Comparison of ENCODE assay signal across 26 mouse cellular contexts in genomic region chr7:109694576-109695338, GRCm38 (mm10). TPM values are rescaled to one million over a fixed set of nuclear protein-coding genes. Genes with fewer than 3 reads are reported as not detected.
DNase-seq lines count a peak whose midpoint lies in the region; TF ChIP-seq lines count a peak whose summit lies in the region.
"Had no signal": no experiment of that assay in that cellular context is flagged by ENCODE, and none has a peak within 500 bp of the region (broad histone marks: within the 10 kb centered on the region; RNA-seq: fewer than 3 reads in every experiment).

No protein-coding gene starts in this region.

- DNase-seq in heart, adult 11 months: peak; percentile 73
- DNase-seq in heart, adult 9 months (ENCODE audit: low spot score in 2 of 2): no peak
- no peak for DNase-seq in ES-E14 (ENCODE audit: low read depth, low spot score)
- no peak for DNase-seq in cerebellum, adult 18-20 months
- no peak for DNase-seq in layer of hippocampus, adult 18-20 months (ENCODE audit: low spot score in 2 of 2)
- DNase-seq: adrenal gland, adult 8-10 months; adrenal gland, postnatal 25 days; cerebellum, adult 11-12 months; cerebellum, adult 9-10 months; cerebellum, postnatal 14 days; gastrocnemius, postnatal 10 days; gastrocnemius, postnatal 36 days; heart, postnatal 14 days; kidney, adult 18-20 months had no signal

- H3K9me3 ChIP-seq in E14TG2a.4 (ENCODE audit: low read length): no peaks in the 10 kb centered on the region
- H3K9me3 ChIP-seq in ES-E14 (ENCODE audit: control insufficient read depth, insufficient read depth, low read depth, low read length): no peaks in the 10 kb centered on the region
- H3K9me3 ChIP-seq: forebrain, embryonic 10.5 days; forebrain, embryonic 13.5 days; G1E; heart, embryonic 13.5 days; hindbrain, embryonic 13.5 days had no signal

- peaks cover 70% of the 10 kb centered on the region for H3K4me1 ChIP-seq in E14TG2a.4 (replicated peaks; ENCODE audit: low read depth, low read length)
- peaks cover 3 to 5% of the 10 kb centered on the region in 2 experiments; a peak in 2 of 4 replicates for H3K4me1 ChIP-seq in ES-E14 (ENCODE audit: control insufficient read depth in 2 of 2, insufficient read depth in 2 of 2, low read length in 2 of 2, poor library complexity in 1 of 2)
- H3K4me1 ChIP-seq: forebrain, embryonic 13.5 days; hindbrain, embryonic 13.5 days had no signal

- TF ChIP-seq CTCF in E14TG2a.4 (conservative IDR thresholded peaks at IDR 0.05; ENCODE audit: low read length): no peak

- H3K9ac ChIP-seq in ES-E14 (ENCODE audit: insufficient read depth, low read depth, low read length, poor library complexity, severe bottlenecking): no peak overlapping the region
- H3K9ac ChIP-seq: forebrain, embryonic 13.5 days; heart, embryonic 13.5 days; hindbrain, embryonic 13.5 days had no signal

- in situ Hi-C loops in ES-E14 (cut with MboI; ENCODE audit: low sequenced_read_pairs in 2 of 2, unreplicated experiment in 2 of 2): no loop called here

- H3K4me3 ChIP-seq in E14TG2a.4 (replicated peaks; ENCODE audit: low read length) (peak overlapping the region; percentile 74), ES-E14 (ENCODE audit: insufficient read depth in 1 of 2, low read depth in 1 of 2, low read length in 2 of 2, poor library complexity in 1 of 2, severe bottlenecking in 1 of 2) (peak overlapping the region; percentile 22 to 45; a peak in 3 of 4 replicates)
- H3K4me3 ChIP-seq: forebrain, embryonic 10.5 days; forebrain, embryonic 13.5 days; heart, embryonic 13.5 days; hindbrain, embryonic 13.5 days had no signal

- H3K36me3 ChIP-seq in E14TG2a.4 (ENCODE audit: insufficient read depth, low read length) (no peaks in the 10 kb centered on the region), ES-E14 (ENCODE audit: control insufficient read depth, insufficient read depth, low read length, poor library complexity, severe bottlenecking) (no peaks in the 10 kb centered on the region)
- H3K36me3 ChIP-seq: forebrain, embryonic 10.5 days; G1E; heart, embryonic 13.5 days; hindbrain, embryonic 13.5 days had no signal

- H3K27me3 ChIP-seq in E14TG2a.4 (ENCODE audit: insufficient read depth, low read length): no peaks in the 10 kb centered on the region
- H3K27me3 ChIP-seq: forebrain, embryonic 13.5 days; heart, embryonic 13.5 days; hindbrain, embryonic 13.5 days; Patski had no signal

- H3K27ac ChIP-seq in ES-E14 (ENCODE audit: insufficient read depth, low read depth, low read length, poor library complexity, severe bottlenecking): peak overlapping the region; percentile 82
- H3K27ac ChIP-seq: forebrain, embryonic 10.5 days; forebrain, embryonic 13.5 days; heart, embryonic 13.5 days; hindbrain, embryonic 13.5 days; hindbrain, postnatal 0 days had no signal

TF ChIP-seq in ES-E14, 5 proteins besides CTCF, POLR2A, EP300 and RAD21:
- TF ChIP-seq ZC3H11A (IDR thresholded peaks at IDR 0.05; ENCODE audit: borderline replicate concordance, low read depth, low read length) (no peak), CHD2 (IDR thresholded peaks at IDR 0.05; ENCODE audit: low read depth, low read length) (no peak), ZNF384 (IDR thresholded peaks at IDR 0.05; ENCODE audit: low read depth, low read length) (no peak), MAFK (IDR thresholded peaks at IDR 0.05; ENCODE audit: insufficient read depth, low read depth, low read length) (no peak), HCFC1 (IDR thresholded peaks at IDR 0.05; ENCODE audit: borderline replicate concordance, insufficient read depth, low read length) (no peak)

RNA-seq across cellular contexts. Expression of gene St5, which starts 8.6 kb away (rescaled TPM):
- 25.6 and 34.6 TPM in 2 replicates for total RNA-seq in ES-E14 (2012; rRNA removed)
- 10 to 100 TPM; 43.5 to 47.8 TPM for total RNA-seq in layer of hippocampus, adult 18-20 months (2021)

RNA-seq across cellular contexts. Expression of gene Akip1, which starts 8.7 kb away (rescaled TPM):
- total RNA-seq in ES-E14 (2012; rRNA removed): 20.0 and 29.1 TPM in 2 replicates
- total RNA-seq in layer of hippocampus, adult 18-20 months (2021): 1 to 10 TPM; 5.1 to 6.5 TPM

RNA-seq across cellular contexts. Expression of gene BC051019, which starts 28.9 kb away (rescaled TPM):
- 0.48 and 1.3 TPM in 2 replicates for total RNA-seq in ES-E14 (2012; rRNA removed)
- total RNA-seq in layer of hippocampus, adult 18-20 months (2021): under 1 TPM; 0.15 to 0.20 TPM
- total RNA-seq: adrenal gland, postnatal 25 days; G1E; gastrocnemius, adult 18-20 months; gastrocnemius, postnatal 10 days; gastrocnemius, postnatal 36 days; granulocyte monocyte progenitor cell, adult 5-6 weeks; heart, adult 8-10 months; hematopoietic stem cell, adult 5-6 weeks had no signal

RNA-seq across cellular contexts. Expression of gene Ascl3, which starts 36.8 kb away (rescaled TPM):
- total RNA-seq in ES-E14 (2012; rRNA removed): not detected in 2 replicates
- not detected for total RNA-seq in layer of hippocampus, adult 18-20 months (2021)
- total RNA-seq: adrenal gland, postnatal 25 days; G1E; gastrocnemius, adult 18-20 months; gastrocnemius, postnatal 10 days; gastrocnemius, postnatal 36 days; granulocyte monocyte progenitor cell, adult 5-6 weeks; heart, adult 8-10 months; heart, postnatal 14 days; hematopoietic stem cell, adult 5-6 weeks; hindbrain, postnatal 0 days had no signal

RNA-seq across cellular contexts. Expression of gene Tmem9b, which starts 57.9 kb away (rescaled TPM):
- 11.1 and 17.2 TPM in 2 replicates for total RNA-seq in ES-E14 (2012; rRNA removed)
- total RNA-seq in layer of hippocampus, adult 18-20 months (2021): 100 to 1,000 TPM; 102 to 104 TPM
